Mouse (Mus musculus) CH12.LX (cell line): ENCODE data around the gene Ap5z1. TPM values are rescaled to one million over a fixed set of nuclear protein-coding genes. Genes with fewer than 3 reads are reported as not detected.

ENCODE experiments used
- DNase-seq: peaks from one replicate; pipeline ENCODE4 v3.0.0-alpha.2; 2013; ENCODE audit errors: extremely low read depth
- H3K27ac ChIP-seq: 2 replicates; pipeline ENCODE4 v1.5.1; 2012; ENCODE audit warnings: low read depth, mild to moderate bottlenecking, control low read depth, moderate library complexity; ENCODE audit not compliant: insufficient read depth
- H3K27me3 ChIP-seq: replicated peaks from 2 replicates; pipeline ENCODE3; 2012; ENCODE audit warnings: inconsistent platforms
- H3K36me3 ChIP-seq, 2 experiments: replicated peaks in 1 of 2; 2 replicates each; pipeline versions ENCODE3 to v1.6.1; 2012; ENCODE audit warnings: inconsistent platforms in 1 of 2, low read length in 1 of 2, mild to moderate bottlenecking in 1 of 2, mixed read lengths in 1 of 2, moderate library complexity in 1 of 2; ENCODE audit not compliant: control insufficient read depth in 1 of 2, insufficient read depth in 1 of 2
- H3K4me1 ChIP-seq, 2 experiments: 2 replicates each; pipeline ENCODE4 v1.6.1; 2012; ENCODE audit warnings: inconsistent platforms in 1 of 2, moderate library complexity in 1 of 2; ENCODE audit not compliant: insufficient read depth in 2 of 2, control insufficient read depth in 1 of 2
- H3K4me2 ChIP-seq: 2 replicates; pipeline ENCODE4 v1.6.1; 2012; ENCODE audit warnings: low read depth, mild to moderate bottlenecking, control low read depth; ENCODE audit not compliant: poor library complexity, insufficient read depth, severe bottlenecking
- H3K4me3 ChIP-seq, 3 experiments: fragments of 150-350 bp in 1 of 3; sonication (generic) in 1 of 3; replicated peaks in 1 of 3; 2 replicates each; pipeline versions ENCODE3 to v1.5.1; 2011 to 2012; ENCODE audit warnings: low read depth in 2 of 3, low read length in 2 of 3, mild to moderate bottlenecking in 2 of 3, moderate library complexity in 2 of 3, control low read depth in 1 of 3, improper control_type of control experiment in 1 of 3, inconsistent platforms in 1 of 3, mixed read lengths in 1 of 3; ENCODE audit not compliant: poor library complexity in 1 of 3
- H3K79me2 ChIP-seq: replicated peaks from 2 replicates; pipeline ENCODE4 v1.6.1; 2012; ENCODE audit warnings: mild to moderate bottlenecking, moderate library complexity; ENCODE audit not compliant: control insufficient read depth, poor library complexity, insufficient read depth, severe bottlenecking; ENCODE audit errors: extremely low read depth
- H3K9ac ChIP-seq: 2 replicates; pipeline ENCODE4 v1.6.1; 2012; ENCODE audit warnings: low read depth, mild to moderate bottlenecking, control low read depth, moderate library complexity; ENCODE audit not compliant: insufficient read depth
- H3K9me3 ChIP-seq: replicated peaks from 2 replicates; pipeline ENCODE3; 2012; ENCODE audit warnings: low read length, inconsistent platforms, mixed read lengths
- BHLHE40 ChIP-seq: IDR thresholded peaks from 2 replicates; pipeline ENCODE4 v1.6.1; 2011; ENCODE audit warnings: mild to moderate bottlenecking, low read depth, low read length, improper control_type of control experiment
- CHD1 ChIP-seq: IDR thresholded peaks from 2 replicates; pipeline ENCODE4 v1.6.1; 2012; ENCODE audit warnings: low read depth, low read length, improper control_type of control experiment, inconsistent platforms
- CTCF ChIP-seq, 2 experiments: IDR thresholded peaks in 1 of 2; conservative IDR thresholded peaks in 1 of 2; 2 replicates each; pipeline ENCODE4 v1.5.1; 2011 to 2012; ENCODE audit warnings: low read depth in 2 of 2, low read length in 2 of 2, improper control_type of control experiment in 1 of 2, inconsistent platforms in 1 of 2, mild to moderate bottlenecking in 1 of 2, moderate library complexity in 1 of 2
- E2F4 ChIP-seq: IDR thresholded peaks from 2 replicates; pipeline ENCODE4 v1.6.1; 2011; ENCODE audit warnings: low read depth, low read length, improper control_type of control experiment; ENCODE audit not compliant: insufficient replicate concordance
- EP300 ChIP-seq: IDR thresholded peaks from 2 replicates; pipeline ENCODE4 v1.6.1; 2011; ENCODE audit warnings: low read length, improper control_type of control experiment
- ETS1 ChIP-seq: conservative IDR thresholded peaks from 2 replicates; pipeline ENCODE4 v1.6.1; 2012; ENCODE audit warnings: low read depth, mild to moderate bottlenecking, inconsistent platforms, low read length, improper control_type of control experiment, moderate library complexity
- GABPA ChIP-seq: IDR thresholded peaks from 2 replicates; pipeline ENCODE4 v1.6.1; 2012; ENCODE audit warnings: low read depth, low read length, improper control_type of control experiment, inconsistent platforms; ENCODE audit not compliant: insufficient replicate concordance
- JUN ChIP-seq: IDR thresholded peaks from 2 replicates; pipeline ENCODE4 v1.6.1; 2011; ENCODE audit warnings: low read depth, mild to moderate bottlenecking, low read length, improper control_type of control experiment, moderate library complexity; ENCODE audit not compliant: insufficient read depth
- MAX ChIP-seq: IDR thresholded peaks from 2 replicates; pipeline ENCODE4 v1.6.1; 2011; ENCODE audit warnings: low read length, improper control_type of control experiment
- MAZ ChIP-seq: IDR thresholded peaks from 2 replicates; pipeline ENCODE4 v1.6.1; 2012; ENCODE audit warnings: low read depth, mild to moderate bottlenecking, inconsistent platforms, low read length, improper control_type of control experiment, moderate library complexity
- MEF2A ChIP-seq: IDR thresholded peaks from 2 replicates; pipeline ENCODE4 v1.6.1; 2014; ENCODE audit warnings: low read depth, mild to moderate bottlenecking, inconsistent platforms, low read length, improper control_type of control experiment, borderline replicate concordance
- MYC ChIP-seq: IDR thresholded peaks from 2 replicates; pipeline ENCODE4 v1.6.1; 2011; ENCODE audit warnings: low read depth, mild to moderate bottlenecking, improper control_type of control experiment, low read length
- NELFE ChIP-seq: IDR thresholded peaks from 2 replicates; pipeline ENCODE4 v1.6.1; 2011; ENCODE audit warnings: low read depth, low read length, improper control_type of control experiment
- RAD21 ChIP-seq: IDR thresholded peaks from 2 replicates; pipeline ENCODE4 v1.6.1; 2011; ENCODE audit warnings: low read depth, mild to moderate bottlenecking, low read length, improper control_type of control experiment, moderate library complexity
- SIN3A ChIP-seq: IDR thresholded peaks from 2 replicates; pipeline ENCODE4 v1.6.1; 2012; ENCODE audit warnings: low read length, improper control_type of control experiment, inconsistent platforms
- SMC3 ChIP-seq: IDR thresholded peaks from 2 replicates; pipeline ENCODE4 v1.6.1; 2011; ENCODE audit warnings: low read depth, low read length, improper control_type of control experiment
- TBP ChIP-seq: conservative IDR thresholded peaks from 2 replicates; pipeline ENCODE4 v1.6.1; 2011; ENCODE audit warnings: low read depth, low read length, improper control_type of control experiment
- TCF12 ChIP-seq: IDR thresholded peaks from 2 replicates; pipeline ENCODE4 v1.6.1; 2014; ENCODE audit warnings: low read depth, mild to moderate bottlenecking, inconsistent platforms, low read length, improper control_type of control experiment
- USF2 ChIP-seq: conservative IDR thresholded peaks from 2 replicates; pipeline ENCODE4 v1.6.1; 2011; ENCODE audit warnings: low read depth, low read length, improper control_type of control experiment
- ZKSCAN1 ChIP-seq: IDR thresholded peaks from 2 replicates; pipeline ENCODE4 v1.6.1; 2012; ENCODE audit warnings: low read depth, inconsistent platforms, low read length, improper control_type of control experiment, borderline replicate concordance
- ZMIZ1 ChIP-seq: IDR thresholded peaks from 2 replicates; pipeline ENCODE4 v1.6.1; 2012; ENCODE audit warnings: low read depth, mild to moderate bottlenecking, inconsistent platforms, low read length, improper control_type of control experiment
- dilution Hi-C: fragments of 300-500 bp; cut with MboI; formaldehyde crosslinking; loops from 2 replicates; pipeline ENCODE4 v1.14.3; 2020; ENCODE audit warnings: low sequenced_read_pairs; ENCODE audit not compliant: extremely low pct_unique_long_range_greater_than_20kb, extremely low pct_ligation_motif_present
- in situ Hi-C: fragments of 300-500 bp; cut with MboI; formaldehyde crosslinking; loops from 3 replicates; pipeline ENCODE4 v1.14.3; 2019; ENCODE audit warnings: low sequenced_read_pairs, low pct_ligation_motif_present, low pct_unique_long_range_greater_than_20kb, mixed read lengths
- polyA plus RNA-seq: library from polyadenylated mRNA; unstranded; fragments of >175 nt; gene quantifications from 2 replicates; pipeline ENCODE4 v1.2.1, GENCODE M21; 2012; ENCODE audit warnings: low read depth; ENCODE audit not compliant: insufficient read length
- total RNA-seq, 2 experiments: library from RNA; depleted of rRNA; stranded (reverse); fragments of 300-350 nt in 1 of 2; fragments of >200 nt in 1 of 2; gene quantifications; 2 replicates each; pipeline ENCODE4 v1.2.3; 2012 to 2014

Gene Ap5z1
- total and polyA plus RNA-seq, 3 experiments = 3.1 to 18.7 (median 11.3) TPM

- Histone ChIP-seq H3K79me2 (no peaks in the 10 kb centered on the region; the same call in 1 of the 2 replicates), H3K9me3 (no peaks in the 10 kb centered on the region)
- in situ Hi-C loops = no loop called here
- no peak for DNase-seq
- TF ChIP-seq JUN (no peak), MAX (no peak), CTCF (conservative IDR thresholded peaks at IDR 0.05 in 1 of 2, IDR thresholded peaks at IDR 0.05 in 1 of 2; ENCODE audit: low read depth in 2 of 2, low read length in 2 of 2) (no peak), MAZ (no peak), MEF2A (no peak)
- TF ChIP-seq, all 38 proteins: peak for 0
- no peak overlapping the region for H3K4me2 ChIP-seq
- H3K27me3 ChIP-seq = no peaks in the 10 kb centered on the region
- no peak overlapping the region for H3K4me3 ChIP-seq
- dilution Hi-C loops = no loop called here
- peaks cover 60 to 91% of the 10 kb centered on the region in 2 experiments for H3K36me3 ChIP-seq
- no peak overlapping the region for H3K27ac ChIP-seq
- peaks cover 3 to 19% of the 10 kb centered on the region in 2 experiments; a peak in 2 of 4 replicates for H3K4me1 ChIP-seq
- H3K9ac ChIP-seq = no peak overlapping the region
Measured at GRCm38 (mm10) chr5:142451759-142452158, 12.0 kb upstream of the Ap5z1 start.

- TF ChIP-seq NELFE (no peak), RAD21 (no peak), USF2 (no peak), ZKSCAN1 (no peak), TCF12 (no peak), CHD1 (no peak), GABPA (no peak), SMC3 (no peak), MAZ (no peak), E2F4 (no peak)
- TF ChIP-seq, all 38 proteins: peak for 0
- H3K36me3 ChIP-seq = peaks cover 78 to 97% of the 10 kb centered on the region in 2 experiments
- no peaks in the 10 kb centered on the region for H3K27me3 ChIP-seq
- H3K79me2 ChIP-seq = no peaks in the 10 kb centered on the region
- H3K4me2 ChIP-seq = no peak overlapping the region
- no peak for DNase-seq
- no peak overlapping the region for H3K27ac ChIP-seq
- in situ Hi-C loops (no loop called here), dilution Hi-C loops (no loop called here)
- no peak overlapping the region for H3K9ac ChIP-seq
- H3K4me1 ChIP-seq = peaks cover 0 to 4% of the 10 kb centered on the region in 2 experiments; a peak in 1 of 4 replicates
- H3K9me3 ChIP-seq = no peaks in the 10 kb centered on the region
- H3K4me3 ChIP-seq = no peak overlapping the region
Measured at GRCm38 (mm10) chr5:142453742-142454141, 10.0 kb upstream of the Ap5z1 start.

GRCm38 (mm10) chr5:142456318-142456717 is 7.4 kb upstream of the Ap5z1 start:
- Histone ChIP-seq H3K27ac (no peak overlapping the region), H3K9ac (no peak overlapping the region), H3K79me2 (no peaks in the 10 kb centered on the region)
- no peak for TF ChIP-seq MEF2A
- TF ChIP-seq ETS1 = no peak
- TF ChIP-seq MYC = no peak
- no peak for TF ChIP-seq NELFE
- TF ChIP-seq EP300 = no peak
- TF ChIP-seq ZMIZ1 = no peak
- TF ChIP-seq BHLHE40 = no peak
- no peak for TF ChIP-seq TBP
- no peak for TF ChIP-seq SIN3A
- no peak for TF ChIP-seq MAZ
- TF ChIP-seq SMC3 = no peak
- no peak for TF ChIP-seq E2F4
- TF ChIP-seq, all 38 proteins: peak for 0
- no peaks in the 10 kb centered on the region for H3K9me3 ChIP-seq
- no peak for DNase-seq
- peaks cover 0 to 2% of the 10 kb centered on the region in 2 experiments; a peak in 1 of 4 replicates for H3K4me1 ChIP-seq
- in situ Hi-C loops (no loop called here), dilution Hi-C loops (no loop called here)
- H3K4me3 ChIP-seq = no peak overlapping the region
- no peaks in the 10 kb centered on the region for H3K27me3 ChIP-seq
- H3K36me3 ChIP-seq = peaks cover 68 to 96% of the 10 kb centered on the region in 2 experiments
- H3K4me2 ChIP-seq = no peak overlapping the region
